Mouse (Mus musculus) urinary bladder, postnatal 25 days (tissue): ENCODE results near the gene Olfr145.

Experiments
- DNase-seq: peaks from one replicate; pipeline ENCODE4 v3.0.0; 2022; ENCODE audit warnings: low spot score

Olfr145 gene

DNA sequence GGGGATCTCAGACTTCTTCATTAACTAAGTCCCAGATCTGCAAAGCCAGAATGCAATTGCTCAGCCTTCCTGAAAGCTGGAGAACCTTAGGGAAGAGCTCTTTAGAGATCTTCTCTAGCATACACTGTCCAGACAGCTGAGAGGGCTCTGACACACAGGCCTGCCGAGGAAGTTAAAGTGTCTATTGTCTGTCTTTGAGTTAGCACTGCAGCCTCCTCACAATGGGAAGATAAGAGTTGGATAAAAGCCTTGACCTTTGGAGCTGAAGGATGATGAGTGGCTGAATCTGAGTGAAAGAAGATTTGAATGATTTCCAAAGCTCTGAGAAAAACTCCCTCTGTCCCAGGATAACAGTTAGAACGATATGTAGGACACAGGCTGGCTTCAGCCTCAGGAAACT is at the start of gene Olfr145:
Olfr145 (plus strand) TSS at position 64 of the 400 bp plus-strand sequence.
- DNase-seq = no peak

DNA sequence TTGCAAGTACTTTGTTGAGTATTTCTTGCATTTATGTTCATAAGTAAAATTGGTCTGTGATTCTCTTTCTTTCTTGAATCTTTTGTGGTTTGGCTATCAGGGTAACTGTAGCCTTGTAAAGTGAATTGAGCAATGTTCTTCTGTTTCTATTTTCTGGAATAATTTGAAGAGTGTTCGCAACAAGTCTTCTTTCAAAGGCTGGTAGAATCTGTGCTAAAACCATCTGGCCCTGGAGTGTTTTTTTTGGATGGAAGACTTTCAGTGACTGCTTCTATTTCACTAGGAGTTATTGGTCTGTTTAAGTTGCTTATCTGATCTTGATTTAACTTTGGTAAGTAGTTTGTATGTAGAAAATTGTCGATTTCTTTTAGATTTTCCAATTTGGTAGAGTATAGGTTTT is 47.3 kb upstream of the Olfr145 start:
- DNase-seq = no peak

DNA sequence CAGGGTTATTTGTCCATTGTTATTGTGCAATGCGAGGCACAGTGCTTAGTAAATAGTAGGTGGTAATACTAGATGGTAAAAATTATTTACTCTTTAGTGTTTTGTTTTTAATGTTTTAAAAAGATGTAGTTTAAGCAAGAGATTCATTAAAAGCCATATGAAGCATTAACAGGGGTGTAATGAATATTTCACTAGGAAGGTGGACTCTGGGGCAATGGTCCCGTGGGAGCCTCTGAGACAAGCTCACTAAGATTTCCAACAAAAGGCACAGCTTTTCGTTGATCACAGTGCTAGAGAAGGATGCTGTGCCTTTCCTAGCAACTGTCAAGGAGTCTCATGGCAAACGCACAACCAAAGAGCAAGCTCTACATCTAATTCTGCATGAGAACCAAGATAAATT is 42.6 kb upstream of the Olfr145 start, which contains the start of gene Olfr877:
Olfr877 (plus strand) TSS at position 301 of the 400 bp plus-strand sequence.
- no peak for DNase-seq

DNA sequence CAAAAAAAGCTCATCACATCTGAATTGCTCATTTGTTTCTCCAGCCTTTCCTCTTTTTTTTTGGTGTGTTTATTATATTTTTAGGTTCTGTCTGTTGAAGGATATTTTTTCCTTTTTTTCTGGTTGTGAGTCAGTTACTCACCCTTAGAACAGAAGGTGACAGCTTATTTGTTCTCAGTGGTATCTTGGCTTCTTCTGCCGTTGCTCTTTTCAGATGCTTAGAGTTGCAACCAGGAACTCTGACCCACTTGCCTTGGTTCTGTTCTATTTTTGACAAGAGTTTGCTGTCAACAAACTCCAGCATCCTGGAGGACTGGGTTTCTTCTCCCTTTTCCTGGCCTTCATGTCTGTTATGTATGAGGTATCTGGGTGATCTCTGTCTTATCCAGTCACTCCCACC is 33.2 kb upstream of the Olfr145 start:
- no peak for DNase-seq

DNA sequence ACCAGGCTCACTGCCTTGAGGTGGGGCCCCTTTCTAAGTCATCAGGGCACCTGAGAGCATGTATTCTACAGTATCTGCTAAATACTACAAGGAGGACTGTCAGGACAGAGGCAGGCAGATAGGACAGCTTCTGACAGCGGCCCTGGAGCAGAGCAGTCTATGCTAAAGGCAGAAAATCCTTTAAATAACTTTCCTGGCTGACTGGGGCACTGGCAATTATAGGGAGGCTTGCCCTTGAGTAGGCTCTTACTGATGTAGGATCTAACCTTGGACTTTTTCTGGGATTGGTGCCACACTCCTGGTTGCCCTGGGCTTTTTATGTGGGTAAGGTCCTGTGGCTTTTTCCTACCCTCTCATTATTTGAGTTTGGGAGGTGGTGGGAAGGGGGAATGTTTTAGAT is 26.3 kb upstream of the Olfr145 start:
- no peak for DNase-seq

DNA sequence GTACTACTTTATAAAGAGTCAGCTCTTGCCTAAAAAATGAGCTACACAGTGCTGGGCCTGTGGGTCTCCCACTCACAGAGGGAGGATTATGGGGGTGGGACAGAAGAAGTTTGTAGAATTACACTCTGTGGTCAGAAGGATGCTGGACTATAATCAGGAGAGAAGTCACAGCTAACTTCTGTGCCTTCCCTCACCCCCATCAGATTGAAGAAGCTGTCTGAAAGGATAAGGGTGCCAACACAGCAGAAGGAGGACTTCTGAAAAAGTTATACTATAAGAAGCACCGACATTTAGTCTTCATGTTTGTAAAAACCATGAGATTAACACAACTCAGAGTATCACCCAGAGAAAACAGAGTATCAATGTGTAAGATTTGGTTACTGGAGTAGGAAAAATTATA is 25.4 kb upstream of the Olfr145 start:
- DNase-seq = no peak

DNA sequence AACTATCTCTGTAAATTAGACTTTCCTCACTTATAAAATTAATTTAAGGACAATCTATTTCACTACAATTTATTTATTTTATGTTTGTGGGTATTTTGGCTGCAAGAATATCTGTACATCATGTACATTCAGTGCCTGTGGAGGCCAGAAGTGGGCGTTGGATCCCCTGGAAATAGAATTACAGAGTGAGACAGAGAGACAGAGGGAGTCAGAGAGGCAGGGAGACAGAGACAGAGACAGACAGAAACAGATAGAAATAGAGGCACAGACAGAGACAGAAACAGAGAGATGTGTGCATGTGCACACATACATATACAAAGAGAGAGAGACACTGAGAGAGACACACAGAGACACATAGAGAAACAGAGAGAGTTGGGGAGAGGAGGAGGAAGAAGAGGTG is 25.0 kb upstream of the Olfr145 start:
- no peak for DNase-seq

DNA sequence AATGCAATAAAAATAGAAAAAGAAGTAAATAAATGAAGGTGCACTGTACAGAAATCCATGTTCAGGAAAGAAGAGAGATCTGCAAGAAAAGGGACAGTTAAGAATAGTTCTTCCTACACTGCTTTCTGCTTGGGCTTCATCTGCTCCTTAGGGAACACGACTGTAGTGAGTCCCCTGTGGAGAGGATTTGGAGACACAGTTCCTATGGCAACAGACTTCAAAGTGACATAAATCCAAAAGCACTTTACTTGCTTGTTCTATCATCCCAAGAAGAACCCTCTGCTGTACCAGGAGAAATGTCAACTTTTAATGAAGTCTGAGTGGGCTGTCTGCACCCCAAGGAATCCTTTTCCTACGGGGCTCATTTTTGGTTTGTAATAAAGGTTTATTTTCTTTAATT is 5.6 kb upstream of the Olfr145 start:
- DNase-seq = no peak

DNA sequence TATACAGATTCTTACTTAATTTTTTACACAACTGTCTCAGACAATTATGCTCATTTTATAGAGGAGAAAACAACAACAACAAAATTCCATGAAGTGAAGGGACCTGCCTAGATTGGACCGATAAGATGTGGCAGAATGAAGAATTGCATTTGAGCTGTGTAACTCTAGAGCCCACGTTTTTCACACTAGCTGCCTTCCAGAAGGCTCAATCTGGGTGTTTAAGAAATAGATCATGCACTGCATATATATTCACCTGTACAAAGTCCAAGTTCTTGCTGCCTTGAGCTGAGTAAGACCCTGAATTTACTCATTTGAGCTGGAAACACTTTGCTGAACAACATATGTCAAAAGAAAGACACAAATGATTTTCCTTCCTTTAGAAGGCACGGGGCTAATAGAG is 9.0 kb downstream of the Olfr145 start:
- DNase-seq = no peak

DNA sequence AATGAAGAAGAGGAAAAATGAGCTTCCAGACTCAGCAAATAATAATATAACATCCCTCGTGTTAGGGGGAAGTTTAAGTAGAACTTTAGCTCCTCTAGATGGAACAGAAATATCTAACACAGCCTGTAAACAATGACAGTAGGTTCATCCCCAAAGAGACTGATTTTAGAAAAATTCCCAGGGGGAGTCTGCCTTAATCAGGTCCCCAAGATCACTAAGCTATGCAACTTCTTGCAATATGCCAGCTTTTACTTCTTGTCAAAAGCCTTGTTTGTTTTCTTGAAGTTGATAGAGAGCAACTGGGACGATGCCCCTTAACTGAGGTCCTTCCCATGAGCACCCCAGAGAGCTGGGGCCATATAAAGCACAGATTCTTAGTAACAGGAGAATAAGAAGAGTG is 21.0 kb downstream of the Olfr145 start, which contains the start of gene Olfr878:
Olfr878 (plus strand) TSS at position 301 of the 400 bp plus-strand sequence.
- DNase-seq = no peak

DNA sequence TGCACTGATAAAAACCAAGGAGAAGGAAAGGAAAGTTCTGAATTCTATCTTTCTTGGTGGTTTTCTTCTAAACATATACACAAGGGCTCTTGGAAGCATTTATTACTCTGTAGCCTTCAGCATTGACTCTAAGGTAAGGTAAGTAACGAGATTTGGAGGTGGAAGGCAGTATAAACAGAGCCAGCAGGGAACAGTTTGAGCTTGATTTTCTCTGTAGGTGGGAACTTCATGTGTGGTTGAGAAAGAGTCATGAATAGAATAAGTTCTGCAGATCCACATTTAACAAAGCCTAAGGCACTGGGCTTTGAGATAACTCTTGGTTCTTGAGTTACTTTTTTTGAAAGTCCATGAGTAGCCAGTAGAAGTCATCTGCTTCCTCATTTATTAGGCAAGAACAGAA is 21.5 kb downstream of the Olfr145 start:
- no peak for DNase-seq

DNA sequence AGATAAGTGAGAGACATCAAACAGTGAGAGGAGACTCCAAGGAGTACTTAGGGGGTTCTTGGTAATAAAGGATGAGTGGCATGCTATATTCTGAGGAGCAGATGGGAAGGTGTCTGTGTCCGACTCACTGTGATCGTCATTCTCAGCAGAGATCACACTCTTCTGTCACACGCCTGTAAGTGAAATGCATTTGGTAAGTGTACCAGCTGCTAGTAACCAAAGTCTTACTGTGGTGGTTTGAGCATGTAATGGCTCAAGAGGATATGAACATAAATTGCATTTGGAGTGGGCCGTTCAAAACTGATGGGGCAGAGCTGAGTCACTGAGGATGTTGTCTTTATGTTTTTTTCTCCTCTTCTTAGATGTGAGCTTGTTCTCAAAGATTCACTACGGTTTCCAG is 27.7 kb downstream of the Olfr145 start:
- DNase-seq = no peak

DNA sequence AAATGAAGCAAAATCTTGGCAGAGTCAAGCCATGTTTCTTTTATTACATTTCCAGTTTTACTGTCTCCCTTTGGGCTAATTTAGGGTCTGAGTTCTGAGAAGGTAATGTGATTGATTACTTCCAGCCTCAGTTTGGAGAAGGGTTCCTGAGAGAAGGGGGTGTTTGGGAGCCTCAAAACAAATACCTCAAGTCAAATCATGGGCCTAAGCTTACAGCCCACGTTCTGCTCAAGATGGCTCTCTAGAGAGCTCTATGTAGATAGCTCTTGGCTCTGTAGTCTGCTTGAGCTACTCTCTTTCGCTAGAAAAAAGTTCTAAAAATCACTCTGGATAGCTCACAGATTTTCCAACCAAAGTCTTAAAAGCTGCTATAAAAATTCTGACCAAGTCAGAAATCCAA is 28.9 kb downstream of the Olfr145 start:
- no peak for DNase-seq

DNA sequence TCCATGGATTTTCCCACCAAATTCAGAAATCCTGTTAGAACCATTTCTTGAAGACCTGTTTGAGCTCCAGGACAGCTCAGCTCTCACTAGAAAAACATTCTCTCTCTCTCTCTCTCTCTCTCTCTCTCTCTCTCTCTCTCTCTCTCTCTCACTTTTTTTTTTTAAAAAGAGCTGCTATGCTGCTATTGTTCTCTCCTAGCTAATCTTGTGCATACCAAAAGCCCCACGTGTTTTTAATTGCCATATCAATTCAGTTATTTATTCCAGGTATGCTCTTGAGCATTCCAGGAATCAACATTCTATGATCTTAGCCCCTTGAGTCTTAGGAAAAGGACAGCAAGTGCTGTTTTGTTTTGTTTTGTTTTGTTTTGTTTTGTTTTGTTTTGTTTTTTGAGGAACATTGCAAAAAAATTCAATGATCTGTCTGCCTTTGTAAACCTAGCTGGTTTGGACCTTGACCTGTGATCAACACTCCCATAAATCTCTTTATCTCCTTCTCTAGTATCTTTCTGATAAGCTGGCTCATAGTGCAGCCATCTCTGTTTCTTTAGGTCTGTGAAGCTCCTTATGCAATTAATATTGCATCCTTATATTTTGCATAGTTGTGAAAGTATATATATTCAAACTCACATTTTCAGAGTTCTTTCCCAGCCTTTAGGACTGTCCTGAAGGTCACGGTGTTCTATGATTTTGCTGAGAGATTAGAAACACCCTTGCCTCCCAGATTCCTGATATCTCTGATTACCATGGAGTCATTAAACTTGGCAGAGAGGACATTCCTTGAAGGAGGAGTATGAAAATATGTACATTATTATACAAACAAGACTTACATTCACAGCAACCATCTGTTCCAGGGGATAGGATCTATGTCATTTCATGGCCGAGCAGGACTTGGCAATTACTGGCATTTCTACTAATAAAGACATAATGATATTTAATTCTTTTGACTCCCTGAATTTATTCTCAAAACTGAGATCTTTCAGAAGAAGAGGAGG is 29.8 kb downstream of the Olfr145 start:
- no peak for DNase-seq

DNA sequence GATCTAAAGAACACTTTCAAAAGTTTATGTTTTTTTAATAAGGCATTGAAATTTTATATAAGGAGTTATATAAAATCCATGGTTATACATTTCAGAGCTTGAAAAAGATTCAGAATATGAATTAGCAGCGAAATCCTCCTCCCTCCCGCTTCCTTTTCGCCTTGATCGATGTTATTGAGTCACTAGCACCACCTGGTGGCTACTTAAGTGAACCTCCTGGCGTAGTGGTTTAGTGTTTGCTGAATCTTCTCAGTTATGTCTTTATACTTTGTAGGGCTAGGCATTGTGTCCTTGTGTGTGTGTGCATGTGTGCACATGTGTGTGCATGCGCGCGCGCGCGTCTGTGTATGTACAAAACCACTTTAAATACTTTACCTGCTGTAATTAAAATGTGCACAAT is 36.0 kb downstream of the Olfr145 start:
- peak; percentile 23 for DNase-seq

DNA sequence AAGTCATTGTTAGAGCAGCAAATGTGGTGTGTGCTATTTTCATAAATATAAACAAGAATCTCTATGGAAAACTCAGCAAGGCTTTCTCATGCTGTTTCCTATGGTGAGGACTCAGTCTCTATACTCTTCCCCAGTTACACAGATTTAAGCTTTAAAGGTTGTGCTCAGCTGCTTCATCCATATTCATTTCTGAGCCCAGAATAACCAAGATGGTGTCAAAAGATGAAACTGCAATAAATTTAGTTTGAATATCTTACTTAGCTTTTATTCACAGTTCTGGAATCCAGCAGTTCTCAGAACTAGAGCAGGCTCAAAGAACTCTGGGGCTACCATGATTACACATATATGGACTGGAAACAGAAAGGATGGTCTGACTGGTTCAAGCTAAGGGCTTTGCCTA is 37.6 kb downstream of the Olfr145 start:
- no peak for DNase-seq

DNA sequence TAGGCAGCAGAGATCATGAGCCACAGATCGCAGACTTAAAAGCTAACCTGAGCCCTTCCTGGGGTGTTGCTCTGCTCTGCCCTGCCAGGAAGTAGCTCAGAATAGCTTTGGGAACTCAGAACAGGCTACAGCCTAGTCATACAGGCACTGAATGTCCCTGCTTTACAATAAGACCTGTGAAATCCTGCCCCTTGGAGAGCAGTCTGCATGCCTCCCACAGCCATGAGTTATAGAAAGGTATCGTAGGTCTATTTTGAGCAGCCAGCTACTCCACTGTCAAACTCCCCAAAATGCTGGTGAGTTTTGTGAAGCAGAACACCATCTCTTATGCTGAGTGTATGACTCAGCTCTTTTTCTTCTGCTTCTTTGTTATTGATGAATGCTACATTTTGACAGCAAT is 44.6 kb downstream of the Olfr145 start:
- no peak for DNase-seq
